Mouse (Mus musculus): ENCODE data around the gene Olfr1451. TPM values are rescaled to one million over a fixed set of nuclear protein-coding genes. Genes with fewer than 3 reads are reported as not detected.
A peak's percentile ranks its signal among the peaks of the same experiment; 100 is the strongest.
"Not testable (repeated sequence)": the region's sequence is repeated elsewhere in the genome, so short reads cannot be mapped to it uniquely, and the experiment has no call there.

Gene Olfr1451
- total RNA-seq (2012; rRNA removed) = not detected in 2 replicates

DNA sequence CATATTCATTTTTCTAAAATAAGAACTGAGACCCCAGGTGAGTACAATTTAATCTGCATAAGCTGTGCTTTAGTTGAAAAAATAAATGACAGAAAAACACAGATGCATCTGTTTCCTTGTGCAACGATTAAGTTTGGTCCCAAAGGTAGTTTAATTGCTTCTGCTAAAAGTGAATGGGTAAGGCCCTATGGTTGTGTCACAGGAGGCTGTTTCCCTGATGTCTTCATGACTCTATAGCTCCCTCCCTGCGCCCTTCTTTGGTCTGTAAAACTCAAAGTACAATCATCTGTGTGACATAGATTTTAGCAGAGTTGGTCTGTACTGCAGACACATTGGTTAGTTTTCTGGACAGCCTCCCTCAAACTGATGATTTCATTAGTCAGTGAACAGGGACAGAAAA, at the start of gene Olfr1451:
Gene Olfr1451, plus strand, starts transcription at position 301 of the 400 bp plus-strand sequence.
- in situ Hi-C loops (cut with MboI; ENCODE audit: low sequenced_read_pairs in 2 of 2, unreplicated experiment in 2 of 2) = no loop called here
- TF ChIP-seq CHD2 (IDR thresholded peaks at IDR 0.05; ENCODE audit: low read depth, low read length) (no peak), ZC3H11A (IDR thresholded peaks at IDR 0.05; ENCODE audit: borderline replicate concordance, low read depth, low read length) (no peak), ZNF384 (IDR thresholded peaks at IDR 0.05; ENCODE audit: low read depth, low read length) (no peak), MAFK (IDR thresholded peaks at IDR 0.05; ENCODE audit: insufficient read depth, low read depth, low read length) (no peak), HCFC1 (IDR thresholded peaks at IDR 0.05; ENCODE audit: borderline replicate concordance, insufficient read depth, low read length) (no peak)

DNA sequence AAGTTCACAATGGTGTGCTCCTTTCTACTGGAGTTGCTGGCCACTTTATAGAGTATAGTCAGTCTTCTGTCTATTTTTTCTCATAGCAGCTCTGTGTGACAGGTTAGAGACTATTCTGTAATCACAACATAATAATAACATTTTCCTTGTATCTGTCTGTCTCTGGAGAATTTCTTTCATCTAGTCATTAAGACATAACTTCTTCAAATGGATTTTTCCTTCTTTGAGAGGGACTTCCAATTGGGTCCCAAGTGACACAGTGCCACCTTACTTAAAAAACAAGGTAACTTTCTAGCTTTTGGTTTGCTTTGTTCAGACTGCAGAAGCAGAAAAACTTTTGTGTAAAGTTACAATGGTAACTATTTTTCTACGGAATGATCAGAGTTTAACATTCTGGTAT, 44.9 kb upstream of the Olfr1451 start, which contains the start of gene Olfr1450:
Gene Olfr1450, plus strand, starts transcription at position 301 of the 400 bp plus-strand sequence.
- Histone ChIP-seq H3K27ac (ENCODE audit: insufficient read depth, low read depth, low read length, poor library complexity, severe bottlenecking) (no peak within 1 kb of the TSS), H3K4me1 (ENCODE audit: control insufficient read depth in 2 of 2, insufficient read depth in 2 of 2, low read length in 2 of 2, poor library complexity in 1 of 2) (no peaks in the 10 kb centered on the region), H3K9me3 (ENCODE audit: control insufficient read depth, insufficient read depth, low read depth, low read length) (no peaks in the 10 kb centered on the region), H3K36me3 (ENCODE audit: control insufficient read depth, insufficient read depth, low read length, poor library complexity, severe bottlenecking) (no peaks in the 10 kb centered on the region), H3K4me3 (ENCODE audit: insufficient read depth in 1 of 2, low read depth in 1 of 2, low read length in 2 of 2, poor library complexity in 1 of 2, severe bottlenecking in 1 of 2) (no peak within 1 kb of the TSS), H3K9ac (ENCODE audit: insufficient read depth, low read depth, low read length, poor library complexity, severe bottlenecking) (no peak within 1 kb of the TSS)
- in situ Hi-C loops (cut with MboI; ENCODE audit: low sequenced_read_pairs in 2 of 2, unreplicated experiment in 2 of 2) = no loop called here
- TF ChIP-seq CHD2 (IDR thresholded peaks at IDR 0.05; ENCODE audit: low read depth, low read length) (no peak), ZNF384 (IDR thresholded peaks at IDR 0.05; ENCODE audit: low read depth, low read length) (no peak), ZC3H11A (IDR thresholded peaks at IDR 0.05; ENCODE audit: borderline replicate concordance, low read depth, low read length) (no peak), MAFK (IDR thresholded peaks at IDR 0.05; ENCODE audit: insufficient read depth, low read depth, low read length) (no peak), HCFC1 (IDR thresholded peaks at IDR 0.05; ENCODE audit: borderline replicate concordance, insufficient read depth, low read length) (no peak)
- DNase-seq (ENCODE audit: low read depth, low spot score) = no peak

More for the DNA sequence above, at the start of gene Olfr1451:
- no peaks in the 10 kb centered on the region for H3K9me3 ChIP-seq (ENCODE audit: control insufficient read depth, insufficient read depth, low read depth, low read length)
- DNase-seq (ENCODE audit: low read depth, low spot score) = no peak
- H3K36me3 ChIP-seq (ENCODE audit: control insufficient read depth, insufficient read depth, low read length, poor library complexity, severe bottlenecking) = no peaks in the 10 kb centered on the region
- H3K9ac ChIP-seq (ENCODE audit: insufficient read depth, low read depth, low read length, poor library complexity, severe bottlenecking) = no peak within 1 kb of the TSS
- no peaks in the 10 kb centered on the region for H3K4me1 ChIP-seq (ENCODE audit: control insufficient read depth in 2 of 2, insufficient read depth in 2 of 2, low read length in 2 of 2, poor library complexity in 1 of 2)
- H3K4me3 ChIP-seq (ENCODE audit: insufficient read depth in 1 of 2, low read depth in 1 of 2, low read length in 2 of 2, poor library complexity in 1 of 2, severe bottlenecking in 1 of 2) = no peak within 1 kb of the TSS
- no peak within 1 kb of the TSS for H3K27ac ChIP-seq (ENCODE audit: insufficient read depth, low read depth, low read length, poor library complexity, severe bottlenecking)

DNA sequence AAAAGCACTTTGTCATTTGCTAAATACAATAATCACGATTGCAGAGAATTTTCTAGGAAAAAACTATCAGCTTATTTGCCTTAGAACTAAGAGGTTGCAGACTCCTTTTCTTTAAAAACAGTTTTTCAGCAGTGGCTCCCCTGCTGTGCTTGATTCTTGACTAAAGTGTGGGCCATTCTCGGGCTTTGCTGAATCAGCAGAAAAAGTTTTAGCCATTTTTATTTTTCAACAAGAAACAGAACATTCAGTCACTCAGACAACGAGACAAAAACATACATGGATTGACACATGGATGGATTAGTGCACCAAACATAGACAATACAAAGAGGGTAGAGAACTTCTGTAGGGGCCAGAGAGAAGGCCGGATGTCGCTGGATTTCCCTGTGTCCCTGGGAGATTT, 24.7 kb upstream of the Olfr1451 start:
- in situ Hi-C loops (cut with MboI; ENCODE audit: low sequenced_read_pairs in 2 of 2, unreplicated experiment in 2 of 2); H3K9ac ChIP-seq (ENCODE audit: insufficient read depth, low read depth, low read length, poor library complexity, severe bottlenecking); H3K36me3 ChIP-seq (ENCODE audit: control insufficient read depth, insufficient read depth, low read length, poor library complexity, severe bottlenecking); H3K9me3 ChIP-seq (ENCODE audit: control insufficient read depth, insufficient read depth, low read depth, low read length); DNase-seq (ENCODE audit: low read depth, low spot score); H3K27ac ChIP-seq (ENCODE audit: insufficient read depth, low read depth, low read length, poor library complexity, severe bottlenecking); H3K4me3 ChIP-seq (ENCODE audit: insufficient read depth in 1 of 2, low read depth in 1 of 2, low read length in 2 of 2, poor library complexity in 1 of 2, severe bottlenecking in 1 of 2); H3K4me1 ChIP-seq (ENCODE audit: control insufficient read depth in 2 of 2, insufficient read depth in 2 of 2, low read length in 2 of 2, poor library complexity in 1 of 2): not testable (repeated sequence)
- TF ChIP-seq MAFK (IDR thresholded peaks at IDR 0.05; ENCODE audit: insufficient read depth, low read depth, low read length) = peak; percentile 92

DNA sequence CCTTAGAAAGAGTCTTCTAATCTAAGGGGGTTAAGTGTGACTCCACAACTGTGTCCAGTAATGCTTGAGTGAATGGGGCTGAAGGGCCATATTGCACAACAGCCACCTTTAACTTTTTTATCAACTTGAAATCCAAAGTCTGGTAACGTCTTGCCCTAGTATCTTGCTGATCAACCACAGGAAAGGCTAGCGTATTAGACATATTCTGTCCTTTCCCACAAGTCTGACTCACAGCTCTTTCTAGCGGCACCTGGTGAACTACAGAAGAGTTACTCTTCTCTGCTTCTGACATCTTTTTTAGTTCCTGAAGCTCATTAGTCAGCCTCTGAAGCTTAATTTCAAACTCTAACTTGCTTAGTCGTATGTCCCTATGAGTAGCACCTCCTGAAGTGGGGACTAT, 2.5 kb upstream of the Olfr1451 start:
- H3K4me3 ChIP-seq (ENCODE audit: insufficient read depth in 1 of 2, low read depth in 1 of 2, low read length in 2 of 2, poor library complexity in 1 of 2, severe bottlenecking in 1 of 2); H3K4me1 ChIP-seq (ENCODE audit: control insufficient read depth in 2 of 2, insufficient read depth in 2 of 2, low read length in 2 of 2, poor library complexity in 1 of 2); in situ Hi-C loops (cut with MboI; ENCODE audit: low sequenced_read_pairs in 2 of 2, unreplicated experiment in 2 of 2); H3K36me3 ChIP-seq (ENCODE audit: control insufficient read depth, insufficient read depth, low read length, poor library complexity, severe bottlenecking); H3K9me3 ChIP-seq (ENCODE audit: control insufficient read depth, insufficient read depth, low read depth, low read length); H3K9ac ChIP-seq (ENCODE audit: insufficient read depth, low read depth, low read length, poor library complexity, severe bottlenecking); DNase-seq (ENCODE audit: low read depth, low spot score); H3K27ac ChIP-seq (ENCODE audit: insufficient read depth, low read depth, low read length, poor library complexity, severe bottlenecking): not testable (repeated sequence)

DNA sequence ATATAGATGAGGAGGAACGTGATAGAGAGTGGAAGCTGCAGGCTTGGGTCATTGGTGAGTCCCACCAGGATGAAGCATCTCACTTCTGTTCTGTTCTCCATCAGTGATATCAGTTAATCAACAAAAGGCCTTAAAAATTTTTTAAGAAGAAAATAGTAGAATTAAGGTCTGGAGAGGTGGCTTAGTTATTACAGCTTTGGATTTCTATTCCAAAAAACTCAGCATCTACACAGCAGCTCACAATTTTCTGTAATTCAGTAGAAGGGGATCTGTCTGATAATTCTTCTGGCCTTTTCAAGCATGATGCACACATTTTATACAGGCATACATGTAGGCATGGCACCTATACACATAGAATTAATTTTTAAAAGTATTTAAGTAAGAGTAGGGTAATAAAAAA, 33.4 kb downstream of the Olfr1451 start, which contains the start of gene Olfr1453:
Gene Olfr1453, minus strand, starts transcription at position 101 of the 400 bp plus-strand sequence.
- Histone ChIP-seq H3K4me3 (ENCODE audit: insufficient read depth in 1 of 2, low read depth in 1 of 2, low read length in 2 of 2, poor library complexity in 1 of 2, severe bottlenecking in 1 of 2) (no peak within 1 kb of the TSS), H3K9ac (ENCODE audit: insufficient read depth, low read depth, low read length, poor library complexity, severe bottlenecking) (no peak within 1 kb of the TSS), H3K9me3 (ENCODE audit: control insufficient read depth, insufficient read depth, low read depth, low read length) (no peaks in the 10 kb centered on the region), H3K4me1 (ENCODE audit: control insufficient read depth in 2 of 2, insufficient read depth in 2 of 2, low read length in 2 of 2, poor library complexity in 1 of 2) (no peaks in the 10 kb centered on the region), H3K27ac (ENCODE audit: insufficient read depth, low read depth, low read length, poor library complexity, severe bottlenecking) (no peak within 1 kb of the TSS), H3K36me3 (ENCODE audit: control insufficient read depth, insufficient read depth, low read length, poor library complexity, severe bottlenecking) (no peaks in the 10 kb centered on the region)
- no peak for TF ChIP-seq ZC3H11A (IDR thresholded peaks at IDR 0.05; ENCODE audit: borderline replicate concordance, low read depth, low read length)
- no peak for TF ChIP-seq ZNF384 (IDR thresholded peaks at IDR 0.05; ENCODE audit: low read depth, low read length)
- no peak for TF ChIP-seq HCFC1 (IDR thresholded peaks at IDR 0.05; ENCODE audit: borderline replicate concordance, insufficient read depth, low read length)
- TF ChIP-seq MAFK (IDR thresholded peaks at IDR 0.05; ENCODE audit: insufficient read depth, low read depth, low read length) = no peak
- no peak for TF ChIP-seq CHD2 (IDR thresholded peaks at IDR 0.05; ENCODE audit: low read depth, low read length)
- in situ Hi-C loops (cut with MboI; ENCODE audit: low sequenced_read_pairs in 2 of 2, unreplicated experiment in 2 of 2) = no loop called here
- DNase-seq (ENCODE audit: low read depth, low spot score) = no peak

Other genes with a start within 250 kb of the Olfr1451 start
- gene Cntf, start 229.4 kb upstream of the Olfr1451 start, total RNA-seq (2012; rRNA removed) = 6.9 and 12.1 TPM in 2 replicates
- gene Zfp91, start 198.9 kb upstream of the Olfr1451 start, total RNA-seq (2012; rRNA removed) = 29.3 and 35.0 TPM in 2 replicates
- 0.42 and 0.58 TPM in 2 replicates for gene Lpxn, start 198.8 kb upstream of the Olfr1451 start, total RNA-seq (2012; rRNA removed)
- gene Gm5244, start 148.3 kb upstream of the Olfr1451 start, total RNA-seq (2012; rRNA removed) = not detected in 2 replicates
- gene Olfr1444, start 137.7 kb upstream of the Olfr1451 start, total RNA-seq (2012; rRNA removed) = not detected in 2 replicates
- not detected in 2 replicates for gene Olfr1445, start 111.2 kb upstream of the Olfr1451 start, total RNA-seq (2012; rRNA removed)
- not detected in 2 replicates for gene Olfr1446, start 101.5 kb upstream of the Olfr1451 start, total RNA-seq (2012; rRNA removed)
- gene Olfr1447, start 91.3 kb upstream of the Olfr1451 start, total RNA-seq (2012; rRNA removed) = not detected in 2 replicates
- gene Olfr1448, start 70.6 kb upstream of the Olfr1451 start, total RNA-seq (2012; rRNA removed) = not detected in 2 replicates
- gene Olfr1449, start 64.2 kb upstream of the Olfr1451 start, total RNA-seq (2012; rRNA removed) = not detected in 2 replicates
- gene Olfr1450, start 44.8 kb upstream of the Olfr1451 start, total RNA-seq (2012; rRNA removed) = not detected in 2 replicates
- gene Olfr1453, start 33.3 kb downstream of the Olfr1451 start, total RNA-seq (2012; rRNA removed) = not detected in 2 replicates
- not detected in 2 replicates for gene Olfr1454, start 65.6 kb downstream of the Olfr1451 start, total RNA-seq (2012; rRNA removed)
- not detected in 2 replicates for gene Olfr1457, start 102.9 kb downstream of the Olfr1451 start, total RNA-seq (2012; rRNA removed)
- gene Olfr1458, start 111.8 kb downstream of the Olfr1451 start, total RNA-seq (2012; rRNA removed) = not detected in 2 replicates
- 0.32 and 0.80 TPM in 2 replicates for gene Olfr1459, start 154.5 kb downstream of the Olfr1451 start, total RNA-seq (2012; rRNA removed)
- not detected in 2 replicates for gene Olfr1461, start 168.0 kb downstream of the Olfr1451 start, total RNA-seq (2012; rRNA removed)
- not detected in 2 replicates for gene Olfr1462, start 190.7 kb downstream of the Olfr1451 start, total RNA-seq (2012; rRNA removed)
- gene Olfr1463, start 236.3 kb downstream of the Olfr1451 start, total RNA-seq (2012; rRNA removed) = not detected in 2 replicates